Comparison of ENCODE assay signal across 9 mouse cellular contexts in the genomic region with DNA sequence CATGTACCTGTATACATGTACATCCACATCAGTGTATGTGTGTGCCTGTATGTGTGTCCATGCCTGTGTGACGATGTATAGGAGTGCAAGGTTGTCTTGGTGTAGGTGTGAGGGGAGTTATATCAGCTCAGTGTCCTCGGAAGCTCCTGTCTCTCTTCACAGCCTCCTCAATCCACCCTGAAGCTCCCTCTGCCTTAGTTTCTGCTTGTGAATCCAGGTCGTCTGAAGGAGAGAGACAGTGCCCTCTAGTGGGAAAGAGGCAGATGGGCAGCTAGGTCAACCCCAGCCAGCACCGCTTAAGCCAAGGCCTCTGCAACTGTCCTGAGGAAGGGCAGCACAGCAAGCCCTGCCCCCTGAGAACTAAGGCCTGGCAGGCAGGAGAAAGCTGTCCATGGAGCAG. TPM values are rescaled to one million over a fixed set of nuclear protein-coding genes. Genes with fewer than 3 reads are reported as not detected.
DNase-seq lines count a peak whose midpoint lies in the region; ATAC-seq and TF ChIP-seq lines count a peak whose summit lies in the region.
"Had no signal": no experiment of that assay in that cellular context is flagged by ENCODE, and none has a peak within 500 bp of the region (broad histone marks: within the 10 kb centered on the region; RNA-seq: fewer than 3 reads in every experiment).

No protein-coding gene starts in this region.

- H3K4me2 ChIP-seq in forebrain, embryonic 11.5 days (ENCODE audit: low read depth, low read length, severe bottlenecking): no peak overlapping the region
- no peak overlapping the region for H3K4me2 ChIP-seq in neural tube, embryonic 13.5 days
- H3K4me2 ChIP-seq: liver, embryonic 15.5 days had no signal

- no peak overlapping the region for H3K4me3 ChIP-seq in forebrain, embryonic 11.5 days (ENCODE audit: low read depth, low read length)
- H3K4me3 ChIP-seq in lung, adult 2 months (replicated peaks; ENCODE audit: extremely low read depth, low read depth, low read length): no peak overlapping the region
- no peak overlapping the region for H3K4me3 ChIP-seq in neural tube, embryonic 13.5 days
- H3K4me3 ChIP-seq: liver, embryonic 15.5 days had no signal

- no peak overlapping the region for H3K9ac ChIP-seq in forebrain, embryonic 11.5 days (ENCODE audit: low read length)
- peak overlapping the region; percentile 12; the same call in 1 of the 2 replicates for H3K9ac ChIP-seq in neural tube, embryonic 13.5 days
- H3K9ac ChIP-seq: liver, embryonic 15.5 days had no signal

- ATAC-seq in cerebellum, adult (ENCODE audit: insufficient number of reproducible peaks, low FRiP score, low TSS enrichment): peak; percentile 75; the same call in 1 of the 2 replicates
- ATAC-seq in forebrain, embryonic 11.5 days (replicated peaks; ENCODE audit: low FRiP score): peak; percentile 44; the same call in 1 of the 2 replicates
- ATAC-seq in neural tube, embryonic 13.5 days (ENCODE audit: low read depth): peak; percentile 51

- H3K4me1 ChIP-seq in forebrain, embryonic 11.5 days (replicated peaks; ENCODE audit: control insufficient read depth, insufficient read depth, low read length): peaks cover 2% of the 10 kb centered on the region; the same call in 1 of the 2 replicates
- H3K4me1 ChIP-seq in lung, adult 2 months (ENCODE audit: control insufficient read depth, insufficient read depth, low read length): no peaks in the 10 kb centered on the region
- peaks cover 45% of the 10 kb centered on the region for H3K4me1 ChIP-seq in neural tube, embryonic 13.5 days (replicated peaks)
- H3K4me1 ChIP-seq: liver, embryonic 15.5 days had no signal

- no peaks in the 10 kb centered on the region for H3K27me3 ChIP-seq in forebrain, embryonic 11.5 days (ENCODE audit: control insufficient read depth, insufficient read depth, low read length)
- no peaks in the 10 kb centered on the region for H3K27me3 ChIP-seq in neural tube, embryonic 13.5 days

- peak; percentile 96 for TF ChIP-seq CTCF in lung, adult 2 months (IDR thresholded peaks at IDR 0.05; ENCODE audit: insufficient read depth, low read length)

- WGBS in forebrain, embryonic 11.5 days: 8% methylated on average over 4 of the region's 4 CpGs
- 6% methylated on average over 4 of the region's 4 CpGs for WGBS in lung, adult 2 months
- WGBS in neural tube, embryonic 13.5 days: 5% methylated on average over 4 of the region's 4 CpGs

- no peak overlapping the region for H3K27ac ChIP-seq in forebrain, embryonic 11.5 days (ENCODE audit: low read depth, low read length)
- H3K27ac ChIP-seq in neural tube, embryonic 13.5 days (replicated peaks): no peak overlapping the region
- H3K27ac ChIP-seq: liver, embryonic 15.5 days had no signal

- H3K36me3 ChIP-seq in forebrain, embryonic 11.5 days (ENCODE audit: control insufficient read depth, insufficient read depth, low read length): no peaks in the 10 kb centered on the region
- H3K36me3 ChIP-seq in neural tube, embryonic 13.5 days: peaks cover 42% of the 10 kb centered on the region
- H3K36me3 ChIP-seq: liver, embryonic 15.5 days had no signal

- peak; percentile 50 for DNase-seq in urinary bladder, postnatal 14 days (ENCODE audit: low spot score)
- DNase-seq in urinary bladder, adult 2 months (ENCODE audit: low spot score): no peak
- peak; percentile 80 for DNase-seq in forebrain, embryonic 11.5 days (ENCODE audit: low spot score)
- peak; percentile 71 for DNase-seq in induced T-regulatory cell, adult 2 months (ENCODE audit: low read depth)
- DNase-seq in lung, adult 2 months: peak; percentile 36
- no peak for DNase-seq in urinary bladder, postnatal 25 days (ENCODE audit: low spot score)

- no peaks in the 10 kb centered on the region for H3K9me3 ChIP-seq in forebrain, embryonic 11.5 days (ENCODE audit: control insufficient read depth, low read length)
- H3K9me3 ChIP-seq in neural tube, embryonic 13.5 days: no peaks in the 10 kb centered on the region
- H3K9me3 ChIP-seq: liver, embryonic 15.5 days had no signal

- no peak for TF ChIP-seq POLR2A in lung, adult 2 months (IDR thresholded peaks at IDR 0.05; ENCODE audit: borderline replicate concordance, extremely low read depth, low read depth, low read length)

RNA-seq across cellular contexts. Expression of a gene that starts 13.2 kb away (rescaled TPM):
- 20.4 and 20.5 TPM in 2 replicates for polyA plus RNA-seq in urinary bladder, adult 2 months (2012; rRNA removed)
- polyA plus RNA-seq in forebrain, embryonic 11.5 days (2014; fragmentation: Nextera tagmentation; extraction: Ambion mirVana): 134 and 142 TPM in 2 replicates
- 30.1 and 38.0 TPM in 2 replicates for polyA plus RNA-seq in lung, adult 2 months (2012; rRNA removed)
- 117 and 134 TPM in 2 replicates for polyA plus RNA-seq in neural tube, embryonic 13.5 days (2015; fragmentation: Nextera tagmentation; extraction: Ambion mirVana)

RNA-seq across cellular contexts. Expression of a gene that starts 16.6 kb away (rescaled TPM):
- 0.52 TPM in 1 of 2 replicates, not detected in the other for polyA plus RNA-seq in urinary bladder, adult 2 months (2012; rRNA removed)
- not detected in 2 replicates for polyA plus RNA-seq in forebrain, embryonic 11.5 days (2014; fragmentation: Nextera tagmentation; extraction: Ambion mirVana)
- polyA plus RNA-seq in lung, adult 2 months (2012; rRNA removed): 1.0 TPM in 1 of 2 replicates, not detected in the other
- polyA plus RNA-seq in neural tube, embryonic 13.5 days (2015; fragmentation: Nextera tagmentation; extraction: Ambion mirVana): not detected in 2 replicates
- polyA plus RNA-seq: liver, embryonic 15.5 days had no signal

RNA-seq across cellular contexts. Expression of a gene that starts 18.5 kb away (rescaled TPM):
- polyA plus RNA-seq in urinary bladder, adult 2 months (2012; rRNA removed): 0.19 and 0.22 TPM in 2 replicates
- 3.9 and 5.3 TPM in 2 replicates for polyA plus RNA-seq in forebrain, embryonic 11.5 days (2014; fragmentation: Nextera tagmentation; extraction: Ambion mirVana)
- 0.18 and 0.19 TPM in 2 replicates for polyA plus RNA-seq in lung, adult 2 months (2012; rRNA removed)
- polyA plus RNA-seq in neural tube, embryonic 13.5 days (2015; fragmentation: Nextera tagmentation; extraction: Ambion mirVana): 76.0 and 77.8 TPM in 2 replicates

RNA-seq across cellular contexts. Expression of a gene that starts 28.6 kb away (rescaled TPM):
- polyA plus RNA-seq in urinary bladder, adult 2 months (2012; rRNA removed): 11.7 and 14.9 TPM in 2 replicates
- polyA plus RNA-seq in forebrain, embryonic 11.5 days (2014; fragmentation: Nextera tagmentation; extraction: Ambion mirVana): 0.35 and 0.53 TPM in 2 replicates
- polyA plus RNA-seq in lung, adult 2 months (2012; rRNA removed): 55.2 and 114 TPM in 2 replicates
- polyA plus RNA-seq in neural tube, embryonic 13.5 days (2015; fragmentation: Nextera tagmentation; extraction: Ambion mirVana): 1.6 and 1.8 TPM in 2 replicates

RNA-seq across cellular contexts. Expression of a gene that starts 36.7 kb away (rescaled TPM):
- polyA plus RNA-seq in urinary bladder, adult 2 months (2012; rRNA removed): 119 and 162 TPM in 2 replicates
- 140 and 154 TPM in 2 replicates for polyA plus RNA-seq in forebrain, embryonic 11.5 days (2014; fragmentation: Nextera tagmentation; extraction: Ambion mirVana)
- polyA plus RNA-seq in lung, adult 2 months (2012; rRNA removed): 168 and 205 TPM in 2 replicates
- 170 and 181 TPM in 2 replicates for polyA plus RNA-seq in neural tube, embryonic 13.5 days (2015; fragmentation: Nextera tagmentation; extraction: Ambion mirVana)

Comparison
In these comparisons a context has a peak if more than half of its experiments do, and no peak if none do; other contexts are left out.
1. DNase-seq: peak in urinary bladder, postnatal 14 days (single experiment), forebrain, embryonic 11.5 days (single experiment), induced T-regulatory cell, adult 2 months (single experiment) and lung, adult 2 months (single experiment); none in urinary bladder, adult 2 months (single experiment) and urinary bladder, postnatal 25 days (single experiment).
2. RNA of a gene that starts 18.5 kb away (polyA plus RNA-seq): 76.0 to 77.8 TPM in neural tube, embryonic 13.5 days; 3.9 to 5.3 TPM in forebrain, embryonic 11.5 days, 0.19 to 0.22 TPM in urinary bladder, adult 2 months and 0.18 to 0.19 TPM in lung, adult 2 months; every median in the first group is over 10 times any median in the second.
3. Peak in every context shown above with its lines, with median percentiles within 50 percentile points of each other: ATAC-seq.